Mouse (Mus musculus) right cerebral cortex, postnatal 36 days (tissue): ENCODE results near the gene Lmtk3.

Experiments
- DNase-seq, 2 experiments: peaks; one replicate each; pipeline ENCODE4 v3.0.0; 2022; ENCODE audit warnings: low spot score in 2 of 2, mixed read lengths in 1 of 2

Lmtk3 gene

GRCm38 (mm10) chr7:45784524-45785372 lies 1.2 kb downstream of the Lmtk3 start, which contains the start of gene Sult2b1:
Gene Sult2b1, minus strand, starts transcription at chr7:45784669.
- peak; percentile 92 to 96 for DNase-seq

- peak in 1 of 2 experiments; percentile 51 for DNase-seq
Observed at GRCm38 (mm10) chr7:45785388-45786135, 2.0 kb downstream of the Lmtk3 start.

- DNase-seq = no peak
Observed at GRCm38 (mm10) chr7:45786136-45786578, 2.6 kb downstream of the Lmtk3 start.

GRCm38 (mm10) chr7:45786661-45787413 lies 3.3 kb downstream of the Lmtk3 start:
- DNase-seq = peak; percentile 61 to 81

- DNase-seq = no peak
Observed at GRCm38 (mm10) chr7:45787642-45788041, 4.1 kb downstream of the Lmtk3 start.

GRCm38 (mm10) chr7:45790721-45791120 lies 7.2 kb downstream of the Lmtk3 start:
- no peak for DNase-seq

GRCm38 (mm10) chr7:45791756-45792490 lies 8.4 kb downstream of the Lmtk3 start:
- DNase-seq = no peak

GRCm38 (mm10) chr7:45793240-45793639 lies 9.7 kb downstream of the Lmtk3 start:
- DNase-seq = no peak

GRCm38 (mm10) chr7:45793969-45794585 lies 10.5 kb downstream of the Lmtk3 start:
- DNase-seq = no peak

GRCm38 (mm10) chr7:45794971-45795370 lies 11.4 kb downstream of the Lmtk3 start:
- DNase-seq = no peak

- DNase-seq = no peak
Observed at GRCm38 (mm10) chr7:45796950-45797349, 13.4 kb downstream of the Lmtk3 start.

- DNase-seq = no peak
Observed at GRCm38 (mm10) chr7:45797661-45798510, 14.3 kb downstream of the Lmtk3 start.

GRCm38 (mm10) chr7:45798511-45798836 lies 14.9 kb downstream of the Lmtk3 start:
- DNase-seq = no peak

GRCm38 (mm10) chr7:45798931-45799330 lies 15.4 kb downstream of the Lmtk3 start:
- no peak for DNase-seq

GRCm38 (mm10) chr7:45800001-45800400 lies 16.5 kb downstream of the Lmtk3 start:
- no peak for DNase-seq

GRCm38 (mm10) chr7:45800546-45801204 lies 17.1 kb downstream of the Lmtk3 start:
- DNase-seq = no peak

- peak; percentile 84 to 87 for DNase-seq
Observed at GRCm38 (mm10) chr7:45801348-45801747, 17.8 kb downstream of the Lmtk3 start.

GRCm38 (mm10) chr7:45802551-45802950 lies 19.0 kb downstream of the Lmtk3 start:
- no peak for DNase-seq

- DNase-seq = no peak
Observed at GRCm38 (mm10) chr7:45805941-45806340, 22.4 kb downstream of the Lmtk3 start.
